Mouse (Mus musculus): ENCODE measurements around the gene Litaf.

Litaf gene

GRCm38 (mm10) chr16:10910541-10910940, 155.4 kb downstream of the Litaf start:
- no peak for DNase-seq (ENCODE audit: low spot score)
